Mouse (Mus musculus) myocyte (in vitro differentiated cells): ENCODE measurements around the gene Kctd17.

Source experiments
- CEBPB ChIP-seq: IDR thresholded peaks from 2 replicates; pipeline ENCODE4 v1.6.1; 2011; ENCODE audit warnings: mild to moderate bottlenecking, moderate library complexity; ENCODE audit not compliant: poor library complexity, insufficient read depth, severe bottlenecking
- E2F4 ChIP-seq: IDR thresholded peaks from one replicate; pipeline ENCODE4 v1.6.1; 2011; ENCODE audit warnings: mild to moderate bottlenecking, control low read depth, moderate library complexity; ENCODE audit not compliant: insufficient read depth
- MAX ChIP-seq: IDR thresholded peaks from one replicate; pipeline ENCODE4 v1.6.1; 2011; ENCODE audit warnings: low read depth, mild to moderate bottlenecking, control low read depth
- MYOD1 ChIP-seq, 3 experiments: IDR thresholded peaks; one replicate each; pipeline ENCODE4 v1.6.1; 2011; ENCODE audit warnings: control low read depth in 2 of 3, low read depth in 2 of 3, mild to moderate bottlenecking in 2 of 3, moderate library complexity in 1 of 3; ENCODE audit not compliant: insufficient read length in 2 of 3, control insufficient read depth in 1 of 3
- MYOG ChIP-seq, 3 experiments: IDR thresholded peaks; one replicate each; pipeline ENCODE4 v1.6.1; 2011; ENCODE audit warnings: control low read depth in 2 of 3, low read depth in 2 of 3, mild to moderate bottlenecking in 2 of 3; ENCODE audit not compliant: insufficient read length in 2 of 3, control insufficient read depth in 1 of 3, insufficient read depth in 1 of 3
- POLR2A ChIP-seq: IDR thresholded peaks from one replicate; pipeline ENCODE4 v1.6.1; 2011; ENCODE audit warnings: low read depth, mild to moderate bottlenecking, control low read depth, moderate library complexity; ENCODE audit not compliant: insufficient read length
- POLR2AphosphoS2 ChIP-seq: IDR thresholded peaks from one replicate; pipeline ENCODE4 v1.6.1; 2011; ENCODE audit warnings: low read depth, control low read depth; ENCODE audit not compliant: insufficient read length
- REST ChIP-seq: IDR thresholded peaks from one replicate; pipeline ENCODE4 v1.6.1; 2011; ENCODE audit warnings: mild to moderate bottlenecking, control low read depth, moderate library complexity; ENCODE audit not compliant: insufficient read depth, insufficient read length
- TCF12 ChIP-seq: IDR thresholded peaks from one replicate; pipeline ENCODE4 v1.6.1; 2011; ENCODE audit warnings: mild to moderate bottlenecking, control low read depth; ENCODE audit not compliant: poor library complexity, insufficient read depth, severe bottlenecking
- TCF3 ChIP-seq: IDR thresholded peaks from one replicate; pipeline ENCODE4 v1.6.1; 2011; ENCODE audit warnings: low read depth, control low read depth; ENCODE audit not compliant: insufficient read length
- USF1 ChIP-seq: IDR thresholded peaks from one replicate; pipeline ENCODE4 v1.6.1; 2011; ENCODE audit warnings: low read depth, mild to moderate bottlenecking, control low read depth, moderate library complexity

DNA sequence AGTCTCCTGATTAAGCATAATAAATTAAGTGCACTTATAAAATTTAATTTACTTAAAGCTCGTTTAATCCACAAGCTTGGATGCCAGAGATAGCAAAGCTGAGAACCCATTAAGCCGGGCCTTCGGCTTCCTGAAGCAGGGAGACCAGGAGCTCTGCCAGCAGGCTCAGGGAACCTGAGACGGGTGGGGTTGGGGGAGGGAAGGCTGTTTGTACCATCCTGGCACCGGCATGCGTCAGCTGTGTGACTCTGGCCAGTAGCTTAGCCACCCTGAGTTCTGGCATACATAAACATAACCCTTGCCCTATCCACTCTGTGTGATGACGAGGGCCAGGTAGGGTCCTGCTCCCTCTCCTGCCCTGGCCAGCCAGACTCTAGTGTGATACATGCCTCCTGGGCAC lies 27.7 kb downstream of the Kctd17 start:
- TF ChIP-seq USF1, result no peak
- TF ChIP-seq POLR2A, result no peak
- TF ChIP-seq TCF12, result peak; percentile 18
- TF ChIP-seq MYOG (IDR thresholded peaks at IDR 0.05; ENCODE audit: control insufficient read depth in 1 of 3, insufficient read depth in 1 of 3, insufficient read length in 2 of 3, low read depth in 2 of 3), result peak in 2 of 3 experiments; percentile 64 to 90
- no peak for TF ChIP-seq E2F4
- no peak for TF ChIP-seq POLR2AphosphoS2
- no peak for TF ChIP-seq REST
- TF ChIP-seq MAX, result no peak
- TF ChIP-seq CEBPB, result no peak
- TF ChIP-seq MYOD1 (IDR thresholded peaks at IDR 0.05; ENCODE audit: control insufficient read depth in 1 of 3, insufficient read length in 2 of 3, low read depth in 2 of 3), result peak in 2 of 3 experiments; percentile 71 to 95
- peak; percentile 19 for TF ChIP-seq TCF3
